Mouse (Mus musculus) kidney, adult 2 months (tissue): ENCODE data around the gene Nrf1.

Experiments
- CTCF ChIP-seq: fragments of 200-500 bp; conservative IDR thresholded peaks from 2 replicates; pipeline ENCODE4 v1.5.1; 2011; ENCODE audit warnings: low read depth, mild to moderate bottlenecking, control low read depth, low read length, moderate library complexity, mixed read lengths; ENCODE audit not compliant: insufficient read depth, insufficient read length
- POLR2A ChIP-seq: fragments of 200-500 bp; IDR thresholded peaks from one replicate; pipeline ENCODE4 v1.6.1; 2011; ENCODE audit warnings: low read depth, low read length, control low read depth

DNA sequence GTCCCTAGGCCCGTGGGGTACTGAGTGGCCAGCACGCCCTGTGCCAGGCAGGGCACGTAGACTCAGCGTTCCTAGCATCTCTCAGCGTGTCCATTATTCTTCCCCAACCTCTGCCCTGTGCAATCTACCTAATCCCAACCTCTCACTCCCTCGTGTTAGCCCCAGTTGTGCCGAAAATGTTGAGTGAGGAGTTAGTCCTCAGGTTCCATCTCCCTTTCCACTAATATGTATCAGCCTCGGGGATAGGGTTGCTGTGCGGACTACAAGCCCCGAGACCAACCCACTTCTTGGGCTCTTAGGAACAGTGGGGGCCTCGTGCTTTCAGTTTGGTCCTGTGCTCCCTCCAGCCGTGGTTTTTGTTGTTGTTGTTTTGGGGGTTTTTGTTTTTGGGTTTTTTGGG lies 128.7 kb downstream of the Nrf1 start:
- TF ChIP-seq CTCF (no peak), POLR2A (no peak)
